Mouse (Mus musculus) hindbrain, embryonic 10.5 days (tissue): ENCODE measurements around the gene Slc25a27. TPM values are rescaled to one million over a fixed set of nuclear protein-coding genes. Genes with fewer than 3 reads are reported as not detected.

Experiments used
- DNase-seq: peaks from one replicate; pipeline ENCODE4 v3.0.0-alpha.2; 2017; ENCODE audit warnings: low spot score
- H3K27ac ChIP-seq: fragments of 300-500 bp; sonication (generic); 2 replicates; pipeline ENCODE4 v1.5.1; 2016; ENCODE audit warnings: mild to moderate bottlenecking, moderate library complexity
- H3K27me3 ChIP-seq: fragments of 300-500 bp; sonication (generic); 2 replicates; pipeline ENCODE4 v1.6.1; 2016; ENCODE audit warnings: mild to moderate bottlenecking; ENCODE audit not compliant: poor library complexity, insufficient read depth, severe bottlenecking
- H3K36me3 ChIP-seq: fragments of 300-500 bp; sonication (generic); 2 replicates; pipeline ENCODE4 v1.6.1; 2016; ENCODE audit warnings: mild to moderate bottlenecking, moderate library complexity
- H3K4me1 ChIP-seq: fragments of 300-500 bp; sonication (generic); replicated peaks from 2 replicates; pipeline ENCODE4 v1.6.1; 2016; ENCODE audit warnings: mild to moderate bottlenecking
- H3K4me3 ChIP-seq: fragments of 300-500 bp; sonication (generic); 2 replicates; pipeline ENCODE4 v1.5.1; 2016; ENCODE audit warnings: mild to moderate bottlenecking, moderate library complexity
- H3K9me3 ChIP-seq: fragments of 300-500 bp; sonication (generic); 2 replicates; pipeline ENCODE4 v1.6.1; 2016; ENCODE audit warnings: mild to moderate bottlenecking, moderate library complexity
- WGBS: fragments of 180-500 bp; shearing (Covaris S2); methylation state at CpG from one replicate; pipeline ENCODE4 v1.1.7; 2016; 5-methylcytosine and 5-hydroxymethylcytosine counted together
- polyA plus RNA-seq: library from polyadenylated mRNA; unstranded; fragments of >200 nt; fragmentation: Nextera tagmentation; extraction: Ambion mirVana; gene quantifications from 2 replicates; pipeline ENCODE4 v1.2.1, GENCODE M21; 2016

The Slc25a27 gene
- 39.0 and 49.7 TPM in 2 replicates for polyA plus RNA-seq

DNA sequence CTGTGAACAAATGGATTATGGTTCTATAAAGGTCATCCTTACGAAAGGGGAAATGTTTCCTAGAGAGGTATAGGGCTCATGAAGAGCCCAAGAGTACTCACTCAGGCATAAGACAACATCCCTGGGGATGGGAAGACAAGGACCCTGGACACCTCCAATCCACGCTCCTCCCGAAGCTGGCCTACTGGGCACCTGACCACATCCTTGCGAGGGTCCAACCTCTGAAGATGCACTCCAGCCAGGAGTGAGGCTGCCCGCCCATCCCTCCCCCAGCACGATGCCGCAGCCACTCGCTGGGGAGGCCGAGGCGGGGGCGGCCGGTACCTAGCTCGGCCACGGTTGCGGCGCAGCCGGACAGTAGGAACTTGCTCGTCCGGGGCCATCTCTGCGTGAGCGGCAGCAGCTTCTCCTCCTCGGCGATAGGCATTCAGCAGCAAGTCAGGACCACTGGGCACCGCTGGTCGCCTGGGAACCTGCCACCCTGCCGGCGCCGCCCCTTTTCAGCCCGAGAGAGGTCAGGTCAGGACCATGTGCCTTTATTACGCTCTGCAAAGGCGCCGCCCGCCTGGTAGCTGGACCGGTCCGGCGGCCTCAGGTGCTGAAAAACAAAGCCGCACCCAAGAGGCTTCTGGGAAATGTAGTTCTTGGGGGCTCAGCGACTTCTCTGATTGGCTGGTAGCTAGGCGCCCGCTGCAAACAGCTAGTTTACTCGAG, at the start of gene Slc25a27:
Gene Slc25a27, minus strand, starts transcription at position 639 of the 714 bp plus-strand sequence.
- DNase-seq = peak; percentile 93
- Histone ChIP-seq H3K9me3 (no peaks in the 10 kb centered on the region), H3K4me1 (peaks cover 38% of the 10 kb centered on the region), H3K4me3 (peak within 1 kb of the TSS; percentile 89), H3K27ac (peak within 1 kb of the TSS; percentile 95), H3K36me3 (peaks cover 20% of the 10 kb centered on the region), H3K27me3 (no peaks in the 10 kb centered on the region)
- under 1% methylated on average over 41 of the region's 41 CpGs for WGBS

DNA sequence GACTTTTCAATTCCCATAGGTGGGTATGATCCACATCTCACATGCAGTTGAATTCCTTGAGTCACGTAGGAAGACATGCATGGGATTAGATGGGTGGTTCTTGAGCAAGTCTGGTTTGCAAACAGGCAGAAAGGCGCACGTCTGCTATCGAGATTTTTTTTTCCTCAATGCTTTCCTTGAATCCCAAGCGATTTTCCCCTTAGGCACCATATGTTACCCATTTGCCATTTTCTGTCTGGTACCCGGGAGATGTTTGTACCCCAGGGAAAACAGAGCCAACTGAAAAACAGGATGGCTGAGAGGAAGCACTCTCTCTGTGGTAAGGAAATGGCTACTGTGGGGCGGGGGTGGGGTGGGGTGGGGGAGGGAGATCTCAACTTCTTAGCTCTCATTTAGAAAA, 49.6 kb upstream of the Slc25a27 start:
- 68% methylated on average over 7 of the region's 7 CpGs for WGBS
- no peak for DNase-seq

DNA sequence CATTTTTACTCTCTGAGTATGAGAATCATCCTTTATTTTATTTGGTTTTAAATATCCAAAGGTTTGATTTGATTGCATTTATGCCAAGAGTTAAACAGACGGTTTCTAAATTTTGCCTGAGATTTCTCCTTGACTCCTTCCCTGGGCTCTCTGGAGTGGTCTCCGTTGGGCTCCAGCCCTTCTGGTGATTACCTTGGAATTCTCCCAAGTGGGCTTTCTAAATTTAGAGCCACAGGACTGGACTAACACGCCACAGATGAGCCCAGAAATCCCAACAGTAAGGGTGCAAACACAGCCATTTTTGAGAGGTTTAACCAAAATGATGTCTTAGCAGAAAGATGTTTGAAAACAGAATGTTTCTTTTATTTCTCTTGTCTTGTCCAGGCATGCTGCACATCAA, 47.2 kb upstream of the Slc25a27 start:
- Histone ChIP-seq H3K9me3 (no peaks in the 10 kb centered on the region), H3K36me3 (0 out of 2 replicates have a peak, but pooled peaks cover under 1% of the 10 kb centered on the region), H3K4me1 (no peaks in the 10 kb centered on the region), H3K27ac (no peak overlapping the region), H3K27me3 (no peaks in the 10 kb centered on the region), H3K4me3 (no peak overlapping the region)
- DNase-seq = no peak
- WGBS = 86% methylated on average over 3 of the region's 3 CpGs

More for the DNA sequence above, 49.6 kb upstream of the Slc25a27 start:
- no peaks in the 10 kb centered on the region for H3K4me1 ChIP-seq
- H3K36me3 ChIP-seq = no peaks in the 10 kb centered on the region
- no peaks in the 10 kb centered on the region for H3K27me3 ChIP-seq
- H3K9me3 ChIP-seq = no peaks in the 10 kb centered on the region
- H3K4me3 ChIP-seq = no peak overlapping the region
- H3K27ac ChIP-seq = no peak overlapping the region

DNA sequence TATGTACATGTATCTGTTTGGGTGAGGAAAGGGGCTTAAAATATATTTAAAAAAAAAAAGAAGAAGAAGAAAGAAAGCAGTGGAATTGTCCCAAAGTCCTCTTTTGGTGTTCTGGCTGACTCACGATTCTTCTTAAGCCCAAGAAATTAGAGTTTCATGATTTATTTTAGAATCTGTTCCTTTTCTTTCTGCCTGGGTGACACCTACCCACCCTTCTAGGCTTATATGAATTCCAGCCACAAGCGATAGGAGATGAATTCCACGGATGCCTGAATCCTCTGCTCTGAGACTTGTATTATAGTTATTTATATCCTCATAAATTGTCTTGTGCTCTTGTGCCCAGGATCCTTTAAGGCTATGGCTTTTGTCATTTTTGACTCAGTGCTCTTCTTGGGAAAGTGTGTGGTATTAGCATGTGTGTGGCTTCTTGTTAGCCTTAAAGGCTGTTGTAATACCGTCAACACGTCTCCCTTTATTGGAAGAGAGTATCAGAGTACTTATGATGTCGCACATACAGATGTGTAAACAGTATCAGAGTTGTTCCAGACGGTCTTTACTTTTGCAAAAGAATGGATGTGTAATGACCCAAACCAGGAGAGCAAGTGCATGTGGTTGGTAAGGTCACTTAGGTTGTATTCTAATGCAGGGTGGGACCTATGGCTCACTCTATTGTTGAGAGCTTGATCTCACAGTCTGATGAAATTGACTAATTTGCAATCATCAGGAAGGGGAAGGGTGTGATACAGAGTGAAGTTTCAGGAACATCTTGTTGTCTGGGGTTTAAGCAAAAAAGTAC, 44.7 kb upstream of the Slc25a27 start:
- Histone ChIP-seq H3K4me3 (no peak overlapping the region), H3K27me3 (no peaks in the 10 kb centered on the region), H3K9me3 (no peaks in the 10 kb centered on the region), H3K36me3 (peaks cover 6% of the 10 kb centered on the region), H3K27ac (no peak overlapping the region), H3K4me1 (no peaks in the 10 kb centered on the region)
- DNase-seq = no peak
- WGBS = 95% methylated on average over 7 of the region's 7 CpGs

DNA sequence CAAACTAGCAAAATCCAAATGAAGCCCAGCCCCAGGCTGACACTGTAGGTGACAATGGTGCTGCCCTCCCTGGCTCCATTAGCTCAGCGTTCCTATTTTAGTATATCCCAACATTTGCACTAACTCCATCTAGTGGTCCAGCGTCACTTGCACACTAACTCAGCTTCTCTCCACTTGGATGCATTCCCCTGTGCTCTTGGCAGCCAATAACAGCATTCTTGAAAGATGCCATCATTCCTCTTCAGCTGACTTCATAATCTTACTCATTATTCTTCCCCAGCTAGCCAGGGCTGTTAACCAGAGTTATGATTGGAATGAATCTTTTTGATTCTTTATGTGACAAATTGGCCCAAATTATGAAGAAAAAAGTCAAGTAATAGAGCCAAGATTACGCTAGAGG, 40.2 kb upstream of the Slc25a27 start:
- H3K27me3 ChIP-seq = no peaks in the 10 kb centered on the region
- peaks cover 10% of the 10 kb centered on the region for H3K36me3 ChIP-seq
- WGBS = 82% methylated on average over 3 of the region's 3 CpGs
- H3K9me3 ChIP-seq = no peaks in the 10 kb centered on the region
- DNase-seq = no peak
- H3K4me3 ChIP-seq = no peak overlapping the region
- H3K4me1 ChIP-seq = no peaks in the 10 kb centered on the region
- H3K27ac ChIP-seq = no peak overlapping the region

DNA sequence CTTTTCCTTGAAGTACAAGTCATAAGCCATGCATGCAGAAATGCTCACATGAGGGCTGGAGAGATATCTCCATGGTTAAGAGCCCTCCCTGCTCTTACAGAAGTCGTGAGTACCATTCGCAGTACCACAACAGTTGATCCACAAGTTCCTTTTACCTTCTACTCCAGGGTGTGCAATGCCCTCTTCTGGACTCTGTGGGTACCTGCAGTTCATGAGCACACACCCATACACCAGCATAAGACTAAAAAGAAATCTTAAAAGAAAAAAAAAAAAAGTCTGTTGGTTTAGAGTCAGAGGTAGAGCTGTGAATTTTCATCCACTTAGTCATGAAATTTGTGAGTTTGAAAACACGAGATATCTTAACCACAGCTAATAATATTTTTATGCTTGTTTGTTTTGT, 39.7 kb upstream of the Slc25a27 start:
- WGBS = 94% methylated on average over 3 of the region's 3 CpGs

DNA sequence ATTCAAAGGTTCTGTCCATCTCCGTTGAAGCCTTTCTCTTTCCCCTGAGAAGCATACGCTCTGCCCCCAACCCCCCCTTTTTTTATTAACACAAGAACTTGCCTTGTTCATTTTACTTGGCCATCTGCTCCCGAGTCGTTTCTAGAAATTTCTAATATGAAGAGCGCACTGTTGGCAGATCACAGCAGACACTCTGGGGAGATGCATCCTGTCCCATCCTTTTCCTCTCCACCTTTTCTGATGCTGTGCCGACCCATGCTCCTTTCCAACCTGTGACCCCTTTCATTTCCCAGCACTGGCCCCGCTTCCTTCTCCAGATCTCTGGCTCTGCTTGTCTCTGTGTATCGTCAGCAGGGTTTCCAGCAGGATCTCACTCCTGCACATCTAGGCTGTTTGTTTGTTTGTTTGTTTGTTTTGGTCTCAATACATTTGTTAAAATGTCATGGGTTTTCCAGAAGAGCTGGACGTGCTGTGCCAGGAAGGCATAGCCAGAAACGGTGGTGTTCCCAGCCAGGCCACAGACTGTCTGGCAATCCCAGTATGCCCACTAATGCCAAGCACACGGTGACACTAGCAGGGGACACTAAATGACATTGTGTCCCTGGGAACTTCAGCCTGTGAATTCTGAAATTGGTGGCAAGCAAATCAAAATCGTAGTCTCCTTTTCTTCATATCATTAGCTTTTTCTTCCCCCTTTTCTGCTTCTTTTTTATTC, 37.4 kb upstream of the Slc25a27 start:
- H3K27me3 ChIP-seq = no peaks in the 10 kb centered on the region
- WGBS = 91% methylated on average over 12 of the region's 12 CpGs
- H3K27ac ChIP-seq = no peak overlapping the region
- H3K4me3 ChIP-seq = no peak overlapping the region
- no peaks in the 10 kb centered on the region for H3K4me1 ChIP-seq
- H3K9me3 ChIP-seq = no peaks in the 10 kb centered on the region
- peaks cover 15% of the 10 kb centered on the region for H3K36me3 ChIP-seq
- DNase-seq = no peak

More for the DNA sequence above, 39.7 kb upstream of the Slc25a27 start:
- no peaks in the 10 kb centered on the region for H3K9me3 ChIP-seq
- H3K4me1 ChIP-seq = no peaks in the 10 kb centered on the region
- no peak overlapping the region for H3K27ac ChIP-seq
- H3K4me3 ChIP-seq = no peak overlapping the region
- H3K36me3 ChIP-seq = peaks cover 15% of the 10 kb centered on the region
- DNase-seq = no peak
- H3K27me3 ChIP-seq = no peaks in the 10 kb centered on the region

DNA sequence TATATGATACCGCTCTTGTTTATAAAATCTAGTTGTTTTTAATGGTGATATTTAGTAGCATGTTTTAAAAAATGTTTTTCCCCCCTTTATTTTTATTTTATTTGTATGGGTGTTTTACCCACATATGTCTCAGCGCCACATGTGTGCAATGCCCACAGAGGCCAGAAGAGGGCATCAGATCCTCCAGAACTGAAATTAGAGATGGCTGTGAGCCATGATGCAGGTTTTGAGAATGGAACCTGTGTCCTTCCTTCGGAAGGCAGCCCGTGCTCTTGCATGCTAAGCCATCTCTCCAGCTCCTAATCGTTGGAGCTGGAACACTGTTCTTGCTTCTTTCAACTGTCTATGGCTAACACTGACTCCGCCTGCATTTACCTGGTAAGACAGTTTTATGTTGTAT, 34.0 kb upstream of the Slc25a27 start:
- no peak overlapping the region for H3K4me3 ChIP-seq
- WGBS = 73% methylated on average over 6 of the region's 6 CpGs
- peak; percentile 62 for DNase-seq
- peaks cover 11% of the 10 kb centered on the region for H3K36me3 ChIP-seq
- H3K27me3 ChIP-seq = no peaks in the 10 kb centered on the region
- H3K9me3 ChIP-seq = no peaks in the 10 kb centered on the region
- H3K27ac ChIP-seq = no peak overlapping the region
- H3K4me1 ChIP-seq = no peaks in the 10 kb centered on the region

DNA sequence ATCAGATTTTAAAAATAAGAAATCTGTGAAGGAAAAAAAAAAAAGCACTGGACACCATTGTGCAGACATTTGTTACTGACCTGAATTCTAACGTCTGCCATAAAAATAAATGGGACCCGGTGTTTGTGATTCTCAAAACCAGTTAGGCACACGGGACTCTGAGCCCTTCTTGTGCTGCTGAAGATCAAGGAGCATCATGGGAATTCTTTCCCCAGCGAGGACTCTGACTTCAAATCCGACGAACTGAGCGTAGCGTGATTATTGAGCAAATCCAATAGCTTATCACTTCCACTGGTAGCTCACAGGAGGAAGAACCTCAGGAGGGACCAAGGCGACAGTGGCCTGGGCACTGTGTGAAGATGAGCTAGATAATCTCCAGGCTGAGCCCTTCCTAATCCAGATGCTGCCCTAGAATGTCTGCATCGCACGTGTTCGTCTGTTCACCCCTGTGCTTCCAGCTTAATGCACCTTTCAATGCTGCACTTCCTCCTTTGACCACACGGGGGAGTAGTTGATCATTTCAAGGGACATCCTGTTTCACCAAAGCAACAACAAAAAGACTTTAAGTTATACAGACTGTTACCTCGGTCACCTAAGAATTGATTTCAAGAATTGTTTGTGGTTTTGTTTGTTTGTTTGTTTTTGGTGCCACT, 32.1 kb upstream of the Slc25a27 start:
- Histone ChIP-seq H3K4me3 (no peak overlapping the region), H3K9me3 (no peaks in the 10 kb centered on the region), H3K27ac (no peak overlapping the region), H3K36me3 (peaks cover 31% of the 10 kb centered on the region), H3K4me1 (no peaks in the 10 kb centered on the region), H3K27me3 (no peaks in the 10 kb centered on the region)
- 48% methylated on average over 14 of the region's 14 CpGs for WGBS
- peak; percentile 78 for DNase-seq

DNA sequence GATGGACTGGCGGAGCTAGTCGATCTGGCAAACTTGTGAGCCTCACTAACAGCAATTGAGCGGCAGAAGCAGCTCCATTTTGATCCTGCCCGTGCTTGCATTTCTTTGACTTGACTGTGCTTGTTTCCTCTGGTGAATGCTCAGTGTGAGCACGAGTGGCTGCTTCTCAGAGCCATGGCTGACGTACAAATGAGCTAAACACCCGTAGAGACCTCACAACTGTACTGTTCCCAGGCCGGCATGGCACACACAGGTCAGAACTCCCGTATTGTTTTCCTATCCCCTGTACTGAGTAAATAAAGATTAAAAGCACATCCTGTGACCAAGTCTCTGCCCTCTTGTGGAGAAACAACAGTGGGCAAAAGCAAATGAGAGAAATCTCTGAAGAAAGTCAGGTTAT, 22.6 kb upstream of the Slc25a27 start:
- Histone ChIP-seq H3K9me3 (no peaks in the 10 kb centered on the region), H3K36me3 (peaks cover 65% of the 10 kb centered on the region), H3K27ac (no peak overlapping the region), H3K27me3 (no peaks in the 10 kb centered on the region), H3K4me1 (no peaks in the 10 kb centered on the region), H3K4me3 (no peak overlapping the region)
- 87% methylated on average over 9 of the region's 9 CpGs for WGBS
- DNase-seq = no peak

DNA sequence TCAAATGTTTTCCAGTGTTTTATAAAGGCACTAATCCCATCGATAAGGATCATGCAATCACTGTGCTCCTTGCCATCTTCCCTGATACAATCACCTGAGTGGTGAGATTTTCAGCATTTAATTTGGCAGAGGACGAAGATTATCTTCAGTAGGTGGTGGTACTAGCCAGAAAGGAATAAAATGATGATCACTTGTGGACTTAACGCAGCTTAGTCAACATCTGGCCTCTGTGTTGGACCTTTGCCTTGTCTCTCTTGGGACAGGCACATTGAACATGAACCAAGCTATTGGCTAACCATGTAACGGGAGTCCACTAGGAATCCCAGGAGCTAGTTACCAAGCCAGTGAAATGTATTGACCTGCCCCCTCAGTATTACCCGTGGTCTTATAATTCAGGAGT, 17.6 kb upstream of the Slc25a27 start:
- Histone ChIP-seq H3K9me3 (no peaks in the 10 kb centered on the region), H3K27me3 (no peaks in the 10 kb centered on the region), H3K27ac (no peak overlapping the region), H3K36me3 (peaks cover 73% of the 10 kb centered on the region), H3K4me3 (no peak overlapping the region), H3K4me1 (no peaks in the 10 kb centered on the region)
- DNase-seq = no peak
- 93% methylated on average over 5 of the region's 5 CpGs for WGBS

DNA sequence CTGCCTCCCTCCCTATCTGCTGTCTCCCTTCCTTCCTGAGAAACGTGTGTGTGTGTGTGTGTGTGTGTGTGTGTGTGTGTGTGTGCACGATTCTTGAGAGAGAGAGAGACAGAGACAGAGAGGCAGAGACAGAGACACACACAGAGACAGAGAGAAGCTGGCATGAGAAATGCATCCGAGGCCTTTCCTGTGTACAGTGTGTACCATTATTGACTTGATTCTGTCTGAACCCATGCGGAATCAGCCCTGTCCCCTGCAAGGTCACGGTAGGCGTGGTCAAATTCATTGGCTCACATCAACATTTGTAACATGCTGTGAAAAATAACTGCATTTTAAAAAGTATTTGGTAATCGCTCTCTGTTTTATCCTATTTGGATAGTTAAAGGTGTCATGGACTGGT, 17.1 kb upstream of the Slc25a27 start:
- DNase-seq = no peak
- WGBS = 87% methylated on average over 7 of the region's 7 CpGs
- H3K9me3 ChIP-seq = no peaks in the 10 kb centered on the region
- H3K27me3 ChIP-seq = no peaks in the 10 kb centered on the region
- H3K27ac ChIP-seq = no peak overlapping the region
- H3K36me3 ChIP-seq = peaks cover 75% of the 10 kb centered on the region
- no peak overlapping the region for H3K4me3 ChIP-seq
- H3K4me1 ChIP-seq = no peaks in the 10 kb centered on the region
